In the genomic region with DNA sequence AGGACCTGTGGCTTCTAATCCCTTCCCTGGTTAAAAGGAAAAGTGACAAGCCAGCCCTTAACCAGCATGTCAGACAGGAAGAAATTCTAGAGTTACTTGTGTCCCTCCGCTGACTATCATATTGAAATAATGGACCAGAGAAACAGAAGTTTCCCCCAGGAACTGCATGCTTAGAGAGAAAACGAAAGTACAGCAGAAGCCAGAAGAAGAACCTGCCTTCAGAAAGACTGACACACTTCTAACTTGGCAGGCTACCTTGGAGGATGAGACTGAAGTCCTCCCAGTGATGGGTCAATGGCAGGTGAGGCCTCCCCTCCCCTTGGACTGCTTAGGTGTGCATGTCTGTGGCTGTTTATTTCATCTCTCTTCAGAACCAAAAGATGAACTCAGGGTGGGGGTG, we compare ENCODE assay signal across 28 mouse cellular contexts.
DNase-seq lines count a peak whose midpoint lies in the region; TF ChIP-seq lines count a peak whose summit lies in the region.
"Had no signal": no experiment of that assay in that cellular context is flagged by ENCODE, and none has a peak within 500 bp of the region (broad histone marks: within the 10 kb centered on the region; RNA-seq: fewer than 3 reads in every experiment).

No protein-coding gene starts in this region.

- H3K4me3 ChIP-seq in CH12.LX (replicated peaks in 1 of 3; ENCODE audit: low read depth in 2 of 3, low read length in 2 of 3, poor library complexity in 1 of 3), result peak overlapping the region in 1 of 3 experiments; percentile 11
- H3K4me3 ChIP-seq in bone marrow, adult 2 months (replicated peaks; ENCODE audit: control insufficient read depth, low read depth, low read length), result peak overlapping the region; percentile 18
- H3K4me3 ChIP-seq in megakaryocyte, embryonic 14.5 days (replicated peaks), result peak overlapping the region; percentile 50
- no peak overlapping the region for H3K4me3 ChIP-seq in midbrain, embryonic 10.5 days
- H3K4me3 ChIP-seq: heart, embryonic 10.5 days; heart, embryonic 15.5 days; intestine, embryonic 15.5 days; layer of hippocampus, adult 2 months; liver, embryonic 15.5 days; lung, embryonic 15.5 days; midbrain, embryonic 15.5 days; neural tube, embryonic 13.5 days had no signal

- no peak overlapping the region for H3K27ac ChIP-seq in CH12.LX (ENCODE audit: insufficient read depth, low read depth)
- no peak overlapping the region for H3K27ac ChIP-seq in bone marrow, adult 2 months (ENCODE audit: control insufficient read depth, insufficient read depth, low read depth, low read length, poor library complexity)
- H3K27ac ChIP-seq in midbrain, embryonic 10.5 days (replicated peaks), result no peak overlapping the region
- H3K27ac ChIP-seq: heart, embryonic 10.5 days; heart, embryonic 15.5 days; intestine, embryonic 15.5 days; layer of hippocampus, adult 2 months; liver, embryonic 15.5 days; lung, embryonic 15.5 days; midbrain, embryonic 15.5 days; neural tube, embryonic 13.5 days had no signal

- no peaks in the 10 kb centered on the region for H3K27me3 ChIP-seq in CH12.LX (replicated peaks)
- no peaks in the 10 kb centered on the region for H3K27me3 ChIP-seq in megakaryocyte, embryonic 14.5 days (replicated peaks)
- no peaks in the 10 kb centered on the region for H3K27me3 ChIP-seq in splenic B cell, adult 2 months (ENCODE audit: control insufficient read depth, insufficient read depth, low read length, poor library complexity, severe bottlenecking)
- no peaks in the 10 kb centered on the region for H3K27me3 ChIP-seq in midbrain, embryonic 10.5 days (ENCODE audit: low read depth, poor library complexity, severe bottlenecking)
- H3K27me3 ChIP-seq: heart, embryonic 15.5 days; intestine, embryonic 15.5 days; liver, embryonic 15.5 days; lung, embryonic 15.5 days; midbrain, embryonic 15.5 days; neural tube, embryonic 13.5 days; Patski had no signal

- no peak for TF ChIP-seq RAD21 in CH12.LX (IDR thresholded peaks at IDR 0.05; ENCODE audit: low read depth, low read length)

- in situ Hi-C loops in CH12.LX (cut with MboI; ENCODE audit: low pct_ligation_motif_present, low pct_unique_long_range_greater_than_20kb, low sequenced_read_pairs), result no loop called here

- dilution Hi-C loops in CH12.LX (cut with MboI; ENCODE audit: extremely low pct_ligation_motif_present, extremely low pct_unique_long_range_greater_than_20kb, low sequenced_read_pairs), result no loop called here

- H3K9me3 ChIP-seq in CH12.LX (replicated peaks; ENCODE audit: low read length), result no peaks in the 10 kb centered on the region
- H3K9me3 ChIP-seq in megakaryocyte, embryonic 14.5 days, result no peaks in the 10 kb centered on the region
- H3K9me3 ChIP-seq in midbrain, embryonic 10.5 days (replicated peaks), result no peaks in the 10 kb centered on the region
- H3K9me3 ChIP-seq: heart, embryonic 10.5 days; heart, embryonic 15.5 days; intestine, embryonic 15.5 days; liver, embryonic 15.5 days; lung, embryonic 15.5 days; midbrain, embryonic 15.5 days; neural tube, embryonic 13.5 days had no signal

- no peaks in the 10 kb centered on the region for H3K79me2 ChIP-seq in CH12.LX (replicated peaks; ENCODE audit: control insufficient read depth, extremely low read depth, insufficient read depth, poor library complexity, severe bottlenecking)

- peak overlapping the region; percentile 80 for H3K4me2 ChIP-seq in CH12.LX (ENCODE audit: insufficient read depth, low read depth, poor library complexity, severe bottlenecking)
- H3K4me2 ChIP-seq: heart, embryonic 15.5 days; intestine, embryonic 15.5 days; liver, embryonic 15.5 days; lung, embryonic 15.5 days; midbrain, embryonic 15.5 days; neural tube, embryonic 13.5 days had no signal

- no peak for TF ChIP-seq POLR2A in CH12.LX (IDR thresholded peaks at IDR 0.05; ENCODE audit: low read depth, low read length)
- TF ChIP-seq POLR2A in bone marrow, adult 2 months (IDR thresholded peaks at IDR 0.05; ENCODE audit: borderline replicate concordance, control insufficient read depth, low read depth, low read length), result no peak

- TF ChIP-seq EP300 in CH12.LX (IDR thresholded peaks at IDR 0.05; ENCODE audit: low read length), result no peak

- H3K36me3 ChIP-seq in CH12.LX (replicated peaks in 1 of 2; ENCODE audit: control insufficient read depth in 1 of 2, insufficient read depth in 1 of 2, low read length in 1 of 2), result no peaks in the 10 kb centered on the region
- H3K36me3 ChIP-seq in megakaryocyte, embryonic 14.5 days (replicated peaks; ENCODE audit: low read length), result no peaks in the 10 kb centered on the region
- no peaks in the 10 kb centered on the region for H3K36me3 ChIP-seq in splenic B cell, adult 2 months (ENCODE audit: control insufficient read depth, insufficient read depth, low read length, poor library complexity, severe bottlenecking)
- H3K36me3 ChIP-seq in midbrain, embryonic 10.5 days, result no peaks in the 10 kb centered on the region
- H3K36me3 ChIP-seq: heart, embryonic 10.5 days; heart, embryonic 15.5 days; intestine, embryonic 15.5 days; liver, embryonic 15.5 days; lung, embryonic 15.5 days; midbrain, embryonic 15.5 days; neural tube, embryonic 13.5 days had no signal

- peaks cover 9 to 14% of the 10 kb centered on the region in 2 experiments for H3K4me1 ChIP-seq in CH12.LX (ENCODE audit: control insufficient read depth in 1 of 2, insufficient read depth in 2 of 2)
- H3K4me1 ChIP-seq in bone marrow, adult 2 months (ENCODE audit: control insufficient read depth, insufficient read depth, low read length), result peaks cover 1% of the 10 kb centered on the region; the same call in 1 of the 2 replicates
- peaks cover 14% of the 10 kb centered on the region for H3K4me1 ChIP-seq in megakaryocyte, embryonic 14.5 days
- H3K4me1 ChIP-seq in midbrain, embryonic 10.5 days, result no peaks in the 10 kb centered on the region
- H3K4me1 ChIP-seq: heart, embryonic 10.5 days; heart, embryonic 15.5 days; intestine, embryonic 15.5 days; liver, embryonic 15.5 days; lung, embryonic 15.5 days; midbrain, embryonic 15.5 days; neural tube, embryonic 13.5 days had no signal

- no peak for DNase-seq in CH12.LX (ENCODE audit: extremely low read depth)
- peak; percentile 14 for DNase-seq in splenic B cell, adult 2 months (ENCODE audit: low read depth, low spot score)
- no peak for DNase-seq in midbrain, embryonic 10.5 days (ENCODE audit: low spot score)
- no peak for DNase-seq in right cerebral cortex, postnatal 14 days
- DNase-seq in frontal cortex, postnatal 14 days (ENCODE audit: low spot score in 2 of 2), result no peak
- DNase-seq: adrenal gland, adult 2 months; adrenal gland, postnatal 36 days; cerebellum, adult 2 months; cerebellum, postnatal 14 days; kidney, adult 2 months; kidney, postnatal 36 days; layer of hippocampus, postnatal 36 days; liver; lung, postnatal 36 days; retina, postnatal 1 day; right cerebral cortex, postnatal 25 days; thymus, postnatal 25 days had no signal

- 28% methylated on average over 2 of the region's 2 CpGs for WGBS in bone marrow, adult 2 months
- 77% methylated on average over 2 of the region's 2 CpGs for WGBS in midbrain, embryonic 10.5 days

- H3K9ac ChIP-seq in CH12.LX (ENCODE audit: insufficient read depth, low read depth), result peak overlapping the region; percentile 24
- H3K9ac ChIP-seq: heart, embryonic 15.5 days; intestine, embryonic 15.5 days; liver, embryonic 15.5 days; lung, embryonic 15.5 days; midbrain, embryonic 15.5 days; neural tube, embryonic 13.5 days had no signal

- no peak for TF ChIP-seq CTCF in CH12.LX (conservative IDR thresholded peaks at IDR 0.05 in 1 of 2, IDR thresholded peaks at IDR 0.05 in 1 of 2; ENCODE audit: low read depth in 2 of 2, low read length in 2 of 2)
- no peak for TF ChIP-seq CTCF in bone marrow, adult 2 months (IDR thresholded peaks at IDR 0.05; ENCODE audit: control insufficient read depth, insufficient read depth, low read length)

TF ChIP-seq in CH12.LX, 34 proteins besides CTCF, POLR2A, EP300 and RAD21:
- TF ChIP-seq CHD2 (IDR thresholded peaks at IDR 0.05; ENCODE audit: low read length) (0 out of 2 replicates have a peak, but pooled peaks have one; percentile 21), ZMIZ1 (IDR thresholded peaks at IDR 0.05; ENCODE audit: low read depth, low read length) (no peak), IRF4 (IDR thresholded peaks at IDR 0.05; ENCODE audit: low read depth, low read length) (peak; percentile 30; the same call in 1 of the 2 replicates)
